Mouse (Mus musculus): Measurements from ENCODE around the gene Raver2.

GRCm38 (mm10) chr4:101179076-101179475 lies 110.3 kb downstream of the Raver2 start:
- TF ChIP-seq CTCF (IDR thresholded peaks at IDR 0.05; ENCODE audit: low read depth) (no peak), EP300 (IDR thresholded peaks at IDR 0.05; ENCODE audit: low read depth) (no peak)

Data from liver, embryonic 14.5 days (tissue).